In the genomic region with DNA sequence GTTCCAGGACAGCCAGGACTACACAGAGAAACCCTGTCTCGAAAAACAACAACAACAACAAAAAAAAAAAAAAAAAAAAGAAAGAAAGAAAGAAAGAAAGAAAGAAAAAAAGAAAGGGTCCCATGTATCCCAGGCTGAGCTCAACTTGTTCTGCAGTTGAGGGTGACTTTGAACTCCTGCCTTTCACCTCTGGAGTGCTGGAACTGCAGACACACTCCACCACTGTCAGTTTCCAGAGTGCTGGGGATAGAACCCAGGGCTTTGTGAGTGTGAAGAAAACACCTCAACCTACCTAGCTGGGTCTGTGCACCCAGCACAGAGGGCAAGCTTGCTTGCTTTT, we compare ENCODE assay signal across 7 mouse cellular contexts. TPM values are rescaled to one million over a fixed set of nuclear protein-coding genes. Genes with fewer than 3 reads are reported as not detected.
"Had no signal": no experiment of that assay in that cellular context is flagged by ENCODE, and none has a peak within 500 bp of the region (broad histone marks: within the 10 kb centered on the region; RNA-seq: fewer than 3 reads in every experiment).

No protein-coding gene starts in this region.

RNA-seq across cellular contexts. Expression of gene Cabp1, which starts 32.3 kb away (rescaled TPM):
- total RNA-seq: megakaryocyte progenitor cell, adult 5-6 weeks; megakaryocyte, adult 5-6 weeks; megakaryocyte-erythroid progenitor cell, adult 5-6 weeks; monocyte, adult 5-6 weeks had no signal
- polyA plus RNA-seq: liver, embryonic 13.5 days; liver, postnatal 0 days; macrophage had no signal
